Comparison of ENCODE assay signal across 8 mouse cellular contexts in the genomic region with DNA sequence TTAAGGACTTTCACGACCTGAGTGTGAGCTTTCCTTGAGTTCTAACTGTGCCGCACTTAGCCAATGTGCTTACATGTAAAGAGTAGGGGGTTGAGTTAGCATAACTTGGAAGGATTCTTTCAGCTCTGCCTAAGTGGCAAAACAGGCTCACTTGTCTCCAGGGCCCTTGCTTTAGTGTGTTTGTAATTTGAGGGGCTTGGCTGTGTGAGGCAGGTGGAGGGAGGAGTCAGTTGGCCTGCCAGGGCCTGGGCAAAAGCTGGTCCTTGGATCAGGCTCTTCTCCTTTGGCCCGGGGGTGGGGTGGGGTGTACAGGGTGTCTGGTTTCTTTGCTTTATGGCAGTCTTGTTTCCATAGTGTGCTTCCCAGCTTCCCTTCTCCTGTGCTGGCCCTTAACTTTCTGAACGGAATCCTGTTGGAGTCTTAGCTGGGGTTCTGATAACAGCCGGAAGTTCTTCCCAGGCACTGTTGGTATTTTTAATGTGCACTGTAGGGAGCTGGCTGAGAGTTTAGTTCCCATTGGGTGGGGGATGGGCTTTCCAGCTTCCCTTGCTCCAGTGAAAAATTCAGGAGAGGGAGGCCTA. TPM values are rescaled to one million over a fixed set of nuclear protein-coding genes. Genes with fewer than 3 reads are reported as not detected.
DNase-seq lines count a peak whose midpoint lies in the region; ATAC-seq and TF ChIP-seq lines count a peak whose summit lies in the region.

No protein-coding gene starts in this region.

- no peaks in the 10 kb centered on the region for H3K27me3 ChIP-seq in forebrain, embryonic 16.5 days (replicated peaks; ENCODE audit: control insufficient read depth, insufficient read depth, low read length)
- no peaks in the 10 kb centered on the region for H3K27me3 ChIP-seq in hindbrain, embryonic 11.5 days (ENCODE audit: control insufficient read depth, insufficient read depth, low read length)
- no peaks in the 10 kb centered on the region for H3K27me3 ChIP-seq in limb, embryonic 13.5 days
- H3K27me3 ChIP-seq in midbrain, embryonic 15.5 days (replicated peaks): no peaks in the 10 kb centered on the region

- DNase-seq in 3T3-L1 (ENCODE audit: low read depth, low spot score): peak; percentile 41
- DNase-seq in brain, embryonic 14.5 days (ENCODE audit: low read depth): peak; percentile 44
- DNase-seq in hindbrain, embryonic 11.5 days (ENCODE audit: low spot score): no peak
- DNase-seq in layer of hippocampus, postnatal 14 days (ENCODE audit: low spot score in 2 of 2): no peak

- peak overlapping the region; percentile 94 for H3K4me2 ChIP-seq in forebrain, embryonic 16.5 days (ENCODE audit: low read length)
- peak overlapping the region; percentile 8 for H3K4me2 ChIP-seq in hindbrain, embryonic 11.5 days (replicated peaks; ENCODE audit: low read depth, low read length)
- H3K4me2 ChIP-seq in limb, embryonic 13.5 days (replicated peaks): peak overlapping the region; percentile 89
- peak overlapping the region; percentile 84 for H3K4me2 ChIP-seq in midbrain, embryonic 15.5 days

- H3K4me3 ChIP-seq in forebrain, embryonic 16.5 days (replicated peaks; ENCODE audit: low read length): peak overlapping the region; percentile 24
- peak overlapping the region; percentile 10; the same call in 1 of the 2 replicates for H3K4me3 ChIP-seq in hindbrain, embryonic 11.5 days (ENCODE audit: low read depth, low read length)
- H3K4me3 ChIP-seq in limb, embryonic 13.5 days: peak overlapping the region; percentile 68
- peak overlapping the region; percentile 22 for H3K4me3 ChIP-seq in midbrain, embryonic 15.5 days

- peak overlapping the region; percentile 34; the same call in 1 of the 2 replicates for H3K27ac ChIP-seq in forebrain, embryonic 16.5 days (ENCODE audit: low read length)
- no peak overlapping the region for H3K27ac ChIP-seq in hindbrain, embryonic 11.5 days (ENCODE audit: low read depth, low read length)
- H3K27ac ChIP-seq in limb, embryonic 13.5 days: peak overlapping the region; percentile 87
- peak overlapping the region; percentile 55 for H3K27ac ChIP-seq in midbrain, embryonic 15.5 days

- no peak for ATAC-seq in forebrain, embryonic 16.5 days
- no peak for ATAC-seq in hindbrain, embryonic 11.5 days (ENCODE audit: low FRiP score)
- ATAC-seq in limb, embryonic 13.5 days (ENCODE audit: low FRiP score, low read depth): peak; percentile 67
- ATAC-seq in midbrain, embryonic 15.5 days (replicated peaks): no peak
- no peak for ATAC-seq in megakaryocyte progenitor cell, adult 5-6 weeks (replicated peaks; ENCODE audit: poor library complexity)

- TF ChIP-seq CTCF in brain, embryonic 14.5 days (IDR thresholded peaks at IDR 0.05; ENCODE audit: borderline replicate concordance, extremely low read depth, insufficient read depth, insufficient read length): no peak

- H3K9ac ChIP-seq in forebrain, embryonic 16.5 days (replicated peaks; ENCODE audit: low read depth, low read length): 0 out of 2 replicates have a peak overlapping the region, but pooled peaks have one; percentile 0
- H3K9ac ChIP-seq in hindbrain, embryonic 11.5 days (ENCODE audit: low read depth, low read length): no peak overlapping the region
- peak overlapping the region; percentile 46 for H3K9ac ChIP-seq in limb, embryonic 13.5 days
- H3K9ac ChIP-seq in midbrain, embryonic 15.5 days: no peak overlapping the region

- H3K4me1 ChIP-seq in forebrain, embryonic 16.5 days (replicated peaks; ENCODE audit: control insufficient read depth, insufficient read depth, low read length): peaks cover 44% of the 10 kb centered on the region
- peaks cover 5% of the 10 kb centered on the region; the same call in 1 of the 2 replicates for H3K4me1 ChIP-seq in hindbrain, embryonic 11.5 days (replicated peaks; ENCODE audit: control insufficient read depth, insufficient read depth, low read length)
- H3K4me1 ChIP-seq in limb, embryonic 13.5 days: peaks cover 51% of the 10 kb centered on the region
- H3K4me1 ChIP-seq in midbrain, embryonic 15.5 days: peaks cover 71% of the 10 kb centered on the region

- no peaks in the 10 kb centered on the region for H3K9me3 ChIP-seq in forebrain, embryonic 16.5 days (ENCODE audit: control insufficient read depth, low read length)
- H3K9me3 ChIP-seq in hindbrain, embryonic 11.5 days (ENCODE audit: control insufficient read depth, low read length): no peaks in the 10 kb centered on the region
- H3K9me3 ChIP-seq in limb, embryonic 13.5 days: no peaks in the 10 kb centered on the region
- no peaks in the 10 kb centered on the region for H3K9me3 ChIP-seq in midbrain, embryonic 15.5 days

- no peaks in the 10 kb centered on the region for H3K36me3 ChIP-seq in forebrain, embryonic 16.5 days (ENCODE audit: control insufficient read depth, insufficient read depth)
- H3K36me3 ChIP-seq in hindbrain, embryonic 11.5 days (ENCODE audit: control insufficient read depth, insufficient read depth, low read length): no peaks in the 10 kb centered on the region
- H3K36me3 ChIP-seq in limb, embryonic 13.5 days: 0 out of 2 replicates have a peak, but pooled peaks cover 3% of the 10 kb centered on the region
- no peaks in the 10 kb centered on the region for H3K36me3 ChIP-seq in midbrain, embryonic 15.5 days (replicated peaks)

- TF ChIP-seq POLR2A in brain, embryonic 14.5 days (IDR thresholded peaks at IDR 0.05; ENCODE audit: borderline replicate concordance, extremely low read depth, insufficient read depth, insufficient read length, poor library complexity, severe bottlenecking): no peak

- WGBS in forebrain, embryonic 16.5 days: 26% methylated on average over 5 of the region's 5 CpGs
- 32% methylated on average over 5 of the region's 5 CpGs for WGBS in hindbrain, embryonic 11.5 days
- under 1% methylated on average over 5 of the region's 5 CpGs for WGBS in limb, embryonic 13.5 days
- WGBS in midbrain, embryonic 15.5 days: 24% methylated on average over 5 of the region's 5 CpGs

RNA-seq across cellular contexts. Expression of gene Oaz2, which starts 11.5 kb away (rescaled TPM):
- 216 and 247 TPM in 2 replicates for polyA plus RNA-seq in brain, embryonic 14.5 days (2012; rRNA removed)
- polyA plus RNA-seq in forebrain, embryonic 16.5 days (2015; fragmentation: Nextera tagmentation; extraction: Ambion mirVana): 345 and 364 TPM in 2 replicates
- polyA plus RNA-seq in hindbrain, embryonic 11.5 days (2014; fragmentation: Nextera tagmentation; extraction: Ambion mirVana): 204 and 224 TPM in 2 replicates
- 341 and 352 TPM in 2 replicates for polyA plus RNA-seq in limb, embryonic 13.5 days (2015; fragmentation: Nextera tagmentation; extraction: Ambion mirVana)
- 401 and 421 TPM in 2 replicates for polyA plus RNA-seq in midbrain, embryonic 15.5 days (2015; fragmentation: Nextera tagmentation; extraction: Ambion mirVana)
- 100 to 1,000 TPM; 213 to 221 TPM for total RNA-seq in layer of hippocampus, postnatal 14 days (2021)
- 8.3 and 15.7 TPM in 2 replicates for total RNA-seq in megakaryocyte progenitor cell, adult 5-6 weeks (2015)
- 34.4 and 37.3 TPM in 2 replicates for total RNA-seq in megakaryocyte progenitor cell, adult 5-6 weeks (2017)

RNA-seq across cellular contexts. Expression of gene Rbpms2, which starts 49.8 kb away (rescaled TPM):
- 6.9 and 7.0 TPM in 2 replicates for polyA plus RNA-seq in brain, embryonic 14.5 days (2012; rRNA removed)
- polyA plus RNA-seq in forebrain, embryonic 16.5 days (2015; fragmentation: Nextera tagmentation; extraction: Ambion mirVana): 3.2 and 3.4 TPM in 2 replicates
- 19.5 and 23.7 TPM in 2 replicates for polyA plus RNA-seq in hindbrain, embryonic 11.5 days (2014; fragmentation: Nextera tagmentation; extraction: Ambion mirVana)
- polyA plus RNA-seq in limb, embryonic 13.5 days (2015; fragmentation: Nextera tagmentation; extraction: Ambion mirVana): 15.3 and 16.1 TPM in 2 replicates
- 3.6 and 3.8 TPM in 2 replicates for polyA plus RNA-seq in midbrain, embryonic 15.5 days (2015; fragmentation: Nextera tagmentation; extraction: Ambion mirVana)
- total RNA-seq in layer of hippocampus, postnatal 14 days (2021): 1 to 10 TPM; 2.1 to 2.3 TPM
- 0.15 and 0.20 TPM in 2 replicates for total RNA-seq in megakaryocyte progenitor cell, adult 5-6 weeks (2015)
- total RNA-seq in megakaryocyte progenitor cell, adult 5-6 weeks (2017): 0.41 TPM in 1 of 2 replicates, not detected in the other

Comparison
In these comparisons a context has a peak if more than half of its experiments do, and no peak if none do; other contexts are left out.
1. DNase-seq: peak in 3T3-L1 (single experiment) and brain, embryonic 14.5 days (single experiment); none in hindbrain, embryonic 11.5 days (single experiment) and layer of hippocampus, postnatal 14 days (0 of 2).
2. H3K4me2 ChIP-seq: peak in every context shown above with its lines; median percentile 94 in forebrain, embryonic 16.5 days; 89 in limb, embryonic 13.5 days; 84 in midbrain, embryonic 15.5 days; 8 in hindbrain, embryonic 11.5 days.
3. H3K4me3 ChIP-seq: peak in every context shown above with its lines; median percentile 68 in limb, embryonic 13.5 days; 24 in forebrain, embryonic 16.5 days; 22 in midbrain, embryonic 15.5 days; 10 in hindbrain, embryonic 11.5 days.
4. H3K9ac ChIP-seq: peak in forebrain, embryonic 16.5 days (single experiment) and limb, embryonic 13.5 days (single experiment); none in hindbrain, embryonic 11.5 days (single experiment) and midbrain, embryonic 15.5 days (single experiment).